Mouse (Mus musculus) B cell, adult (primary cell): Measurements from ENCODE around the gene Mmrn1. TPM values are rescaled to one million over a fixed set of nuclear protein-coding genes. Genes with fewer than 3 reads are reported as not detected.

Experiments
- total RNA-seq: library from RNA; stranded (reverse); gene quantifications from 4 replicates; pipeline ENCODE4 v1.2.4, GENCODE M21; 2023; ENCODE audit not compliant: inconsistent age

The Mmrn1 gene
- total RNA-seq: 0.15 TPM in 1 of 4 replicates, not detected in the others

DNA sequence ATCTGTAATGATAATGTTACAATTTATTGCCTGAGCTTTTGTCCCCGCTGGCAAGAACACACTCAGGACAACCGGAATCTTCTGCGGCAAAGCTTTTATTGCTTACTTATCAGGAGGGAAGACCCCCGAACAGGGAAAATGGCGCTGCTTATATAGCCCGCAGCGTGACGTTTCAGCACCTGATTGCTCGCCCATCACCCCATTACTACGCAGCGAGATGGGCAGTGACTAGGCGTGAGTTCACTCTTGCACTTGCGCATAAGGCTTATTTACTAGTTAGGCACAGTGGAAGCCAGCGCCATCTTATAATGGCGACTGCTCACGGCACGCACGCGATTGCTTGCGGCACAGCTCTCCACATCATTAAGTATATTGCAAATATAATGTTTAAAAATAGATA lies at the start of gene Mmrn1:
Gene Mmrn1 (plus strand): TSS at position 301 of the 400 bp plus-strand sequence.

Other genes starting within 250 kb of the Mmrn1 start
- gene Snca, start 95.1 kb upstream of the Mmrn1 start, total RNA-seq: 0.72 TPM in 1 of 4 replicates, not detected in the others